Mouse (Mus musculus) liver, adult 2 months (tissue): ENCODE measurements at regions not wholly inside any gene's neighbourhood (a gene's known extent, or its start where the extent isn't known, plus 50 kb on each side); places are given as distances from the start of the nearest gene placed in this dataset.

Source experiments
- CTCF ChIP-seq: fragments of 200-500 bp; IDR thresholded peaks from 2 replicates; pipeline ENCODE4 v1.5.1; 2011; ENCODE audit warnings: low read depth, low read length, control low read depth
- POLR2A ChIP-seq: fragments of 200-500 bp; IDR thresholded peaks from 2 replicates; pipeline ENCODE4 v1.6.1; 2011; ENCODE audit warnings: low read length, control low read depth; ENCODE audit not compliant: insufficient read depth; ENCODE audit errors: extremely low read depth

GRCm38 (mm10) chr15:60195070-60195469, 178.7 kb upstream of the 4933412E24Rik start:
- TF ChIP-seq CTCF (no peak), POLR2A (no peak)
